Mouse (Mus musculus): ENCODE results near the gene Galk2. TPM values are rescaled to one million over a fixed set of nuclear protein-coding genes. Genes with fewer than 3 reads are reported as not detected.

Gene Galk2
- total and polyA plus RNA-seq, 3 experiments: 0.08 to 0.29 TPM; not detected in 1

DNA sequence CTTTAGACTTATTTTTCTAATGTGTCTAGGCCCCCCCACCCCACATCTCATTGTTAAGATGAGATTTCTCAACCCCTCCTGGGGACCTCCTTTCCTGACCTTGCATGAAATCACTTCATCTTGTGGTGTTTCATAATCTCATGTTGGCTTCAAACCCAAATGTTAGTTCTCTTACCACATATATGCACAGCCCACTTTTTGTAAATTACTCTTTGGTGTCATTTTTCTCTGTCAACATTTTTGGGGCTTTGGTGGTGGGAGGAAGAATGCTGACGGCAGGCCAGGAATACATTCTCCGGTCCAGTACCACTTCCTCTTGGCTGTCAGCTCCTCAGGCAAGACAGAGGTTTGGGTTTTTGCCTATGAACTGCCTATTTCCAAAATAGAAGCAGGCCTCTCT lies 71.0 kb downstream of the Galk2 start:
- no peak for DNase-seq (ENCODE audit: low read depth, low spot score)
- Histone ChIP-seq H3K36me3 (ENCODE audit: control insufficient read depth in 1 of 2, insufficient read depth in 2 of 2, low read length in 2 of 2) (no peaks in the 10 kb centered on the region), H3K9ac (ENCODE audit: control insufficient read depth, low read depth, low read length, poor library complexity, severe bottlenecking) (no peak overlapping the region), H3K9me3 (replicated peaks; ENCODE audit: insufficient read depth, low read length) (no peaks in the 10 kb centered on the region), H3K4me1 (ENCODE audit: control insufficient read depth in 1 of 2, insufficient read depth in 2 of 2, low read length in 2 of 2) (no peaks in the 10 kb centered on the region), H3K27me3 (ENCODE audit: control insufficient read depth in 1 of 2, insufficient read depth in 2 of 2, low read length in 2 of 2) (no peaks in the 10 kb centered on the region), H3K4me3 (ENCODE audit: control insufficient read depth in 1 of 2, insufficient read depth in 1 of 2, low read depth in 2 of 2, low read length in 2 of 2) (no peak overlapping the region), H3K27ac (ENCODE audit: control insufficient read depth, low read depth, low read length) (no peak overlapping the region), H3K79me2 (ENCODE audit: control insufficient read depth, insufficient read depth, low read length, poor library complexity) (no peaks in the 10 kb centered on the region)
- TF ChIP-seq UBTF (IDR thresholded peaks at IDR 0.05; ENCODE audit: borderline replicate concordance, insufficient read depth, low read depth, low read length) (no peak), RCOR1 (IDR thresholded peaks at IDR 0.05; ENCODE audit: low read depth, low read length) (no peak), MYB (IDR thresholded peaks at IDR 0.05; ENCODE audit: low read depth, low read length) (no peak), BHLHE40 (IDR thresholded peaks at IDR 0.05; ENCODE audit: borderline replicate concordance, low read depth, low read length) (no peak), E2F4 (IDR thresholded peaks at IDR 0.05; ENCODE audit: borderline replicate concordance, low read depth, low read length) (no peak), GABPA (IDR thresholded peaks at IDR 0.05; ENCODE audit: low read depth, low read length) (no peak), TCF12 (IDR thresholded peaks at IDR 0.05; ENCODE audit: low read depth, low read length) (no peak), KAT2A (conservative IDR thresholded peaks at IDR 0.05; ENCODE audit: low read depth, low read length) (no peak), CHD2 (IDR thresholded peaks at IDR 0.05; ENCODE audit: low read length) (no peak), MXI1 (IDR thresholded peaks at IDR 0.05; ENCODE audit: low read depth, low read length) (no peak), TAL1 (IDR thresholded peaks at IDR 0.05; ENCODE audit: low read length) (no peak), POLR2A (IDR thresholded peaks at IDR 0.05; ENCODE audit: control insufficient read depth in 1 of 2, insufficient read depth in 1 of 2, low read depth in 1 of 2, low read length in 2 of 2, poor library complexity in 1 of 2) (no peak), ZC3H11A (IDR thresholded peaks at IDR 0.05; ENCODE audit: low read depth, low read length) (no peak), ETS1 (IDR thresholded peaks at IDR 0.05; ENCODE audit: low read depth, low read length) (no peak), CTCF (IDR thresholded peaks at IDR 0.05 in 2 of 3, conservative IDR thresholded peaks at IDR 0.05 in 1 of 3; ENCODE audit: control insufficient read depth in 1 of 3, insufficient read depth in 1 of 3, low read depth in 2 of 3, low read length in 3 of 3, poor library complexity in 1 of 3, severe bottlenecking in 1 of 3) (no peak), ZNF384 (IDR thresholded peaks at IDR 0.05; ENCODE audit: low read depth, low read length) (no peak)

DNA sequence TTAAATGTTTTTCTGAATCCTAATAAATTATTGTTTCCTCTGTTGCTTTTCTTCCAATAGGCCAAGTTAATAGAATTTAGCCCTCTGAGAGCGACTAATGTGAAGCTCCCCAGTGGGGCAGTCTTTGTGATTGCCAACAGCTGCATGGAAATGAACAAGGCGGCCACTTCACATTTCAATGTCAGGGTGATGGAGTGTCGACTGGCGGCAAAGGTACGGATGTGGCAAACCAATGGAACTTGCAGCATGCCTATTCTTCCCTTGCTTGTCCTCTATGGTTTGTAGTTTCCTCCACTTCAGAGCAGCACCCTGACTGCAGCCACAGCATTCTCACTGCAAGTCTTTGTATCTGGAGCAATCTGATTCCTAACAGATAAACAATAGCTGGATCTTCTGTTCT lies 72.3 kb downstream of the Galk2 start:
- Histone ChIP-seq H3K36me3 (ENCODE audit: control insufficient read depth in 1 of 2, insufficient read depth in 2 of 2, low read length in 2 of 2) (no peaks in the 10 kb centered on the region), H3K9me3 (replicated peaks; ENCODE audit: insufficient read depth, low read length) (no peaks in the 10 kb centered on the region), H3K4me3 (ENCODE audit: control insufficient read depth in 1 of 2, insufficient read depth in 1 of 2, low read depth in 2 of 2, low read length in 2 of 2) (no peak overlapping the region), H3K9ac (ENCODE audit: control insufficient read depth, low read depth, low read length, poor library complexity, severe bottlenecking) (no peak overlapping the region), H3K79me2 (ENCODE audit: control insufficient read depth, insufficient read depth, low read length, poor library complexity) (no peaks in the 10 kb centered on the region), H3K27me3 (ENCODE audit: control insufficient read depth in 1 of 2, insufficient read depth in 2 of 2, low read length in 2 of 2) (no peaks in the 10 kb centered on the region), H3K27ac (ENCODE audit: control insufficient read depth, low read depth, low read length) (no peak overlapping the region), H3K4me1 (ENCODE audit: control insufficient read depth in 1 of 2, insufficient read depth in 2 of 2, low read length in 2 of 2) (no peaks in the 10 kb centered on the region)
- TF ChIP-seq POLR2AphosphoS2 (IDR thresholded peaks at IDR 0.05; ENCODE audit: low read length): no peak
- no peak for DNase-seq (ENCODE audit: low read depth, low spot score)

Data from MEL (cell line).